Mouse (Mus musculus) mouse embryonic stem cell (cell line): ENCODE data around the gene Adam23.

Experiments used
- in situ Hi-C, 2 experiments: fragments of 300-500 bp; cut with MboI; formaldehyde crosslinking; loops; 1 replicate in 1 of 2; 3 replicates in 1 of 2; pipeline ENCODE4 v1.14.3; 2019 to 2020; ENCODE audit warnings: low sequenced_read_pairs in 2 of 2, low pct_unique_long_range_greater_than_20kb in 1 of 2, mixed read lengths in 1 of 2; ENCODE audit not compliant: unreplicated experiment in 1 of 2

Gene Adam23

DNA sequence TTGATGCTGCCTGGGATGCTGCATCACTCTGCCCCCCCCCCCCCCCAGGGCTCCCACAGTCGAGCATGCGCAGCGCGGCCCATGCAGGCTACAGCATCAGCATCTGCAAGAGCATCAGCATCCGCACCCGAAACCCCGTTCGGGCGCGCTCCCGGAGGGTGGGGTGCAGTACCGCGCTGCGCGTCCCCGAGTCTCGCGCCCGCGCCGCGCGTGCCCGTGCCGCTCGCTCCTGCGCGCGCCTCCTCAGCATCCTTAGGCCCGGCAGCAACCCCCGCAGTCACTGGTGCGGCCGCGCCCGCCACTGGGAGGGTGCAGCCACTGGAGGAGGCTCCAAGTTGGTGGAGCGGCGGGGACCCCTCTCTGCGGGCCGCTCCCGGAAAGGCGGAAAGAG is at the start of gene Adam23:
Gene Adam23, plus strand, starts transcription at position 236 of the 391 bp plus-strand sequence.
- in situ Hi-C loops, result no loop called here

DNA sequence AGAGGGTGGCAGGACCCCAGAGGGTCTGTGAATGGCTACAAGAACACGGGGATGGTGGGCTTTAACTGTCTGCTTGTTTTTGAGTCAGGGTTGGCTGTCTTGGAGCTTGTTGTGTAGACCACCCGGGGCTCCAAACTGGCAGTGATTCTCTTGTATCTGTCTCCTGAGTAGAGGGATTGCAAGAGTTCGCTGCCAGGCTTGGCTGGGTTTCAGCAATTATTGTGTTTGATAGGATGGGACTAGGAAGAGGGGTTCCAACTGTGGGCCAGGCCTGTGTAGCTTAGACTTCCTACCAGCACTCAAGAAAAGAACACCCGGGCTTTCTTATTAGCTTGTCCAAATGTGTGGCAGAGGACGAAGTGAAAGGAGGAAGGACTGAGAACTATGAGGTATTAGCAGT is 44.6 kb upstream of the Adam23 start:
- in situ Hi-C loops, result no loop called here

DNA sequence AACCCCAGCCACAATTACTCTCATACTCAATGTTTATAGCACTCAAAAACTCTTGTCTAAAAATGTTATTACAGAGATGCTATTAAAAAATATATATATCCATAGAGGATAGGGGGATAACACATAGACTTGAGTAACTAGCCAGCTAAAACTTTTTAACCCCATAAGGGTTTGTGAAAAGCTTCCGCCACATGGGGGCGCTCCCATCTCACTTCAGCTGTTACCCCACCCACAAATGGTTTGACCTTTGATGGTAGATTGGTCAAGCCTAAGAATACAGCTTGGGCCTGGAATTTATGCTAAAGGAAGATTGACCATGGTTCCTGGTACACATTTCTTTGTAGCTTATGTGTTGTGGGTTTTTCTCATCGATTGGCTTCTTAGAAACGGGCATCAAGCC is 42.1 kb upstream of the Adam23 start:
- in situ Hi-C loops, result no loop called here

DNA sequence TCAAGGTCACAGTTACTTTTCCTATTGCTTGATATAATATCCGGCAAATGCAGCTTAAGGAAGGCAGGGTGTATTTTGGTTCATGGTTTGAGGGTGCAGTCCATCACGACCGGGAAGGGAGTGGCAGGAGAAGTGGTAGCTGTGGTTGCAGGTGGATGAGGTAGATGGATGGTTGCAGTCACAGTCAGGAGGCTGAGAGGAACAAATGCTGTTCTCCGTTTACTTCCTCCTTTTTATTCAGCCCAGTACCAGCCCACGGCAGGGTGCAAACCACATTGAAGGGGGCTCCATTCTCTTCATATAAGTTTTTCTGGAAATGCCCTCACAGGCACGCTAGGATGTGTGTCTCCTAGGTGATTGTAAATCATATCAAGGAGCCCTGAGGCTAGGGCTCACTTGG is 37.3 kb upstream of the Adam23 start:
- in situ Hi-C loops, result no loop called here

DNA sequence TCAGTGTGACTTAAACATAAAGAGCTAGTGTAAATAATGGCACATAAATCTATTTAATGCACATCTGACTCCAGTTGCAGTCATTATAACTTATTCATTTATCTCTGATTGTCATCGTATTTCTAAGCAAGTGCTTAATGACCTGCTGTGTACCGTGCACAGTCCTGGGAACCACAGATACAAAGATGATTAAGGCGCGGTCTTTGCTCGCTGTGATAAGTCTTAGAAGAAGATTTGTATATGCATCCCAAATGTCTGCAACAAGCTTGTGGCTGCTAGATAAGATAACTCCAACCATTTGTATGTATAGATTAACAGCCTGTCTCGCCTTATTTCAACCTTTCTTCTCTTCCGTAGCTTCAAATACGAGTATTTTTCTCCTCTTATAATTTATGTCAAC is 27.2 kb upstream of the Adam23 start:
- in situ Hi-C loops, result no loop called here

DNA sequence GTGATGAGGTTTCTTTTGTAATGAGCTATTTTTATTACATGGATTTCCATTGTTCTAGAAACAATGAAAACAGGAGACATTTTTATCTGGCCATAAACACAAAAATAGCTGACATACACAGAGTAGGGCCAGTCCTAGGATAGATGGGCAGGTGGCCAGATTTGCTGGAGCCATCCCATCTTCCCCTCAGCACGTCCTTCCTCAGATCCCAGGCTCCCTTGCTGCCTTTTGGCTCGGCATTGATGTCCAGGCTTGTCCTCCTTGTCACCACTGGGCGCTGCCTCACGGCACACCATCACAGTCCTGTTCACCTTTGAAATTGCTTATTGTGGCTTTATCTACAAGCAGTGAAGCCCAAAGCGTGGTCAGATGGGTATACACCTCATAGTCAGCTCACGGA is 15.0 kb upstream of the Adam23 start:
- in situ Hi-C loops, result no loop called here

DNA sequence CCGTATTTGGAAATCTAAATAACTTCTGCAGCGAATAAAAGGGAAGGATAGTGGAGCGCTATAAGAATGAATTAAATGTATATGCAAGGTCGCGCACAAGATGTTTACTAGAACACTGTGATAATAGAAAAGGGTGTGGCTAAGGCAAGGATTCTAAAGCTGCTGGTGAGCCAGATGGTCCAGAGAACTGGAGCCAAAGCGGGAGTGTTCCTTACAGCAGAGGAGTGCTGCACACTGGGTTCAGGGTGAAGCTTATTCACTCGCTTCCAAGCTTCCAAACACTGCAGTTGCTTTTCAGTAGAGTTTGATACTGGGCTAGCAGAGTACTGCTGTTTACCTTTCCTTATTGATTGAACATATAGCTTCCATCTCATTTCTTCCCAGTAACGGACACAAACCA is 14.5 kb upstream of the Adam23 start:
- in situ Hi-C loops, result no loop called here

DNA sequence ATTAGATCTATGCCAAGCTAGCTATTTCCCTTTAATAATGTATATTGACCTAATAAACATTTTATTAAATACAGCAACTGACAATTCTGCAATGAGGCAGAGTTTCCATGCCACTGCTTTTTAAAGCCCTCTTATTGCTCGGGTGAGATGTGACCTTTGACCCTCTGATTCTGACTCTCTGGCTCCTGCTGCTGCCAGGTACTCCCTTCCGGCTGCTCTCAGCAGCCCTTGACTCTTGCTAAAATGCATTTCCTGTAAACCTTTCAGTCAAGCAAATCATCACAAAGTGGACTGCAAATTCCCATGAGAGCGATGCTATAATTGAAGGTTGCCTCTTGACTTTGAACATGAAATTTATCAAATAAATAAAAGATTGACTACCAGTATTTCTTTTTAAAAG is 13.8 kb upstream of the Adam23 start:
- in situ Hi-C loops, result no loop called here

DNA sequence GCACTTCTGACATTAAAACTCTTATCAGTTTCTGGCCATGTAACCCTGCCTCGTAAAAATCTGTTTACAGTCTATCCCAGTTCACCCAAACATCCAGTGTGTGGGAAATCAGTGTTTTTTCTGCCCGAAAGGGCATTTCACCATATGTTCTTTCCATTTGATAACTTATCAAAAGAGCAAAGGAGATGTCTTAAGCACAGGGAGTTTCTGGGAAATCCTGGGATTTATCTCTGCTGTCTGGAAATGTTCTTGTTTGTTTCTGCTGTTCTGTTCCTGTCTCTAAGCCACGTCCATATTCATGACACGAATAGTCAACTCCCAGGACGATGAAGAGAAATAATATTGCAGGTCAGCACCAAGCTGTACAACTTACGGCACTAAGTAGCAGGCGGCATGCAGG is 11.6 kb upstream of the Adam23 start:
- in situ Hi-C loops, result no loop called here

DNA sequence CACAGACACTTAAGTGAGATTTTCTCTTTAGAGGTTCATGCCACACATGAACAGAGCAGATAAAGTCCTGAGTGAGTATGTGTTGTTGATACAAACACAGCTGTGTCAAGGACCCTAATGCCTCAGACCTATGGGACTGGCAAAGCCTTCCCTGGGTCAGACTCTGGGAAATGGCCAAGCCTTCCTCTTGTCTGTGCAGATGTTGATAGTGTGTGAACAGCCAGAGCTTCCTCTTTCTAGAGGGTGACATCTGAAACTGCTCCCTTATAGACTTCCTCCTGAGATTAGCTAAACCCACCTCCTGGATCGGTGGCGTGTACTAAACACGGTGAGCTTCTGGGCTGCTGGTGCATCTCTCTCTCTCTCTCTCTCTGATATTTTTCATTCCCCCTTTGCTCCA is 8.2 kb upstream of the Adam23 start:
- in situ Hi-C loops, result no loop called here

DNA sequence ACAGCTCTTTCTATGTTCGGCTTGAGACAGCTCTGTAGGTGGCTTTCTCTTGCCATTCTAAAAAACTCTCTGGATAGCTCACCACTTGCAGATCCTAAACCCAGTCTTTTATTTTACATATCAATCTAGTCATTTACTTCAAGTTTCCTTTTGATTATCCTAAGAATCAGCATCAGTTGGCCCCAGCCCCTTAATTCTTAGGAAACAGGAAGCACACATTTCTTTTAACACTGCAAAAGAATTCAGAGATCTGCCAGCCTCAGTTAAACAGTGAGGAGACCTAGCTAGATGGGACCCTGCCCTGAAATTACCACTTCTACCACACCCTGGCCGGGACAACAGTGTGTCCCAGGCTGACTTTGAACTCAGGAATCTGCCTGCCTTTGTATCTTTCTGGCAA is 3.5 kb upstream of the Adam23 start:
- in situ Hi-C loops, result no loop called here

DNA sequence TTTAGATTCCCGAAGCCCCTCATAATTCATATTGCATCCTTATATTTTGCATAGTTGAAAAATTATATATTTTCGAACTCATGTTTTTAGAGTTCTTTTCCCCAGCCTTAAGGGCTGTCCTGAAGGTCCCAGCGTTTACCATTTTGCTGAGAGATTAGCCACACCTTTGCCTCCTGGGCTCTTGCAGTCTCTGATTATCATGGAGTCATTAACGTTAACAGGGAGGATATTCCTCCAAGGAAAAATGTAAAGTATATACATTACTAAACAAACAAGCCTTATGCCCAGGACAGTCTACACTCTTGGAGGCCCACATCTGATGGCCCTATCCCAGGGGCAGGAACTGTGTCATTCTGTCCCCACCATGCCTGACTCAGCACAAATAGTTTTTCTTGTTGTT is 3.1 kb upstream of the Adam23 start:
- in situ Hi-C loops, result no loop called here

DNA sequence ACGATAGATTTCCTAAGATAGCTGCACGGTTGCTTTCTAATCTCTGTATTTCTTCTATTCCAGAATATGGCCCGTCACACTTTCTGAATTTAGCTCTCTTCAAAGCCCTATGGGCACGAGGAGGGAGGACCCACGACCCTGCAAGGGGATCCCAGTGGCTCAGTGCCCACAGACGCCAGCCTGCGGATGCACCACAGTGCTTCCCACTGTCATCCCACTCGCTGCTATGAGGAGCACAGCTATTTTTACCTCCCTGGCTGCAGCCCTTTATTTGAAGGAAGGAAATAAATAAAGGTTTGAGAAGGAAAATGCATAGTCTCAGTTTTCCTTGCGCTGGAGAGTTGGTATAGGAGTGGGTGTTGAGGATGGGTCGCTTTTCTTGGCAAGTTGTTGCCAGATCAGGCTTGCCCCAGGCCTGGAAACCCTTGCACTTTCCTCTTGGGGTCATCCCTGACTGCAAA is 512 bp upstream of the Adam23 start:
- in situ Hi-C loops, result no loop called here

DNA sequence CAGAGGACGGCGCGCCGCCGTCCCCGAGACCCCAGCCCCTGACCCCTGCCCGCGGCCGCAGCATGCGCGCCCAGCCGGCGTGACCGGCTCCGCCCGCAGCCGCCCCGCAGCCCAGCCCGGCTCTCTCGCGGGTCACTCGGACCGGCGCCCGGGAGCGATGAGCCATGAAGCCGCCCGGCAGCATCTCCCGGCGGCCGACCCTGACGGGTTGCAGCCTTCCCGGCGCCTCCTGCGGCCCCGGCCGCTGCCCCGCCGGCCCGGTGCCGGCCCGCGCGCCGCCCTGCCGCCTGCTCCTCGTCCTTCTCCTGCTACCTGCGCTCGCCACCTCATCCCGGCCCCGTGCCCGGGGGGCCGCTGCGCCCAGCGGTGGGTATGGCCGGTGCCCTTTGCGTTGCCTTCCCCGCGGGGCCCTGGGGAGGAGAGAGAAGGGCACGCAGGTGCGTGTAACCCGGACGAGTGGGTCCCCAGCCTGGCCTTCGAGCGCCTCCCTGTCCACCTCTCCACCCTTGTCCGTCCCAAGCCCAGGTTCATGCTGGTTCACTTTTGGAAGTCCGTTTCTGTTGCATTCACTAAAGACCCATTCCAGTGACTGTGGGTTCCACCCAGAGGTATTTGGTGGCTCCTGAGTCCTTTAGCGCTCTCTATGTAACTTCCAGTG is 485 bp downstream of the Adam23 start:
- in situ Hi-C loops, result no loop called here

DNA sequence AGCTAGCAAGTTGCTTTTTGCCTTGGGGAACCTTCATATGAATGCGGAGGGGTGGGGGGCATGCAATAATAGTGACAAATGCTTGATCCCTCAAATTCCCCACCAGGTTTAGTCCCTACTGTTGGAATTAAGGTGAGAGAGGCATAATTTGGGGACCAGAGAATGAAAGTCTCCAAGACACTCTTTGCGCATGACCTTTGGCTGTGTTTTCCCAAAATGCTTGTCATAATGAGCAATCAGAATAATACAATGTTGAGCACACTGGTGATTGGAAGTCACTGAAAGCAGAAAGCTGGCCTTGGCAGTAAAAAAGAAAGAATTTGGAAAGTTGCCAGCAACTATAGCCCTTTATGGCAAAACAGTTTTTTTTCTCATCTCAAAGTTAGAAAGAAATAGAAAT is 1.0 kb downstream of the Adam23 start:
- in situ Hi-C loops, result no loop called here

DNA sequence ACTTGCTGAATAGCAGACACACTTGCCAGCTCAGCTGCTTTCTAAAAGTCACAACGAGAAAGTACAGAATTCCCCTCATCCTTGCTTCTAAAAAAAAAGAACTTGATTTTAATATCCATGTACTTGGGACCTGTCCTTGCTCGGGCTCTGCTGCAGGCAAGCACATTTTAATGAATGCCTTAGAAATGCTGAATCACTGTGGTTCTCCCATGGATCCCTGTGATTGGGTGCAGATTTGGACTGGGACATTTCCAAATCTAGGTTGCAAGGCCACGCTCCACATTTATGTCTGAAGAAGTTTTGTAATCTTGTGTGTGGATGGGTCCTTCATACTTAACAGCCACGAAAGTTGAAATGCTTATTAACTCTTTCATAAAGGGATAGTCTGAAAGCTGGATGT is 4.4 kb downstream of the Adam23 start:
- in situ Hi-C loops, result no loop called here

DNA sequence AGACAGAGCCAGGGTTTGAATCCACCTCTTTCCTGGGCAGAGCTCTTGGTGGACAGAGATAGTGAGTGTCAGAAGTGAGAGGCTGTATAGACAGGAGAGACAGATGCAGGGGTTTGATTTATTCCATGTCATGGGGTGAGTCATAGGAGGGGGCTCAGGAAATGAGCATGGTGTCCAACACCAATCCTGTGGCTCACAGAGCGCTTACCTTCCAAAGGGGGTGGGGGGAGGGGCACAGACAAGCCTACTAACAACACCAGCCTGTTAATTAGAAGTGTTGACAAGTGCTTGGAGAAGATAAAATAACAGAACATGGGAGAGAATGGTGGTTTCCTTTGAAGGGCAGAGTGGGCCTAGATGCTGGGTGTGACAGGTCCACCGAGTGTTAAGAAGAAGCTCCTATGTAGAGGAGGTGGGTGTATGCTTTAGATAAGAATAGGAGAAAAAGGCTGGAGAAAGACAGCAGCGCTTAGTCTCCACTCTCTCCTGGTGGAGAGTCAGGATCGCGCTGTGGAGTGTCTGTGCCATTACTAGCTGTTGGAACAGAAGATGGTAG is 7.7 kb downstream of the Adam23 start:
- in situ Hi-C loops, result no loop called here

DNA sequence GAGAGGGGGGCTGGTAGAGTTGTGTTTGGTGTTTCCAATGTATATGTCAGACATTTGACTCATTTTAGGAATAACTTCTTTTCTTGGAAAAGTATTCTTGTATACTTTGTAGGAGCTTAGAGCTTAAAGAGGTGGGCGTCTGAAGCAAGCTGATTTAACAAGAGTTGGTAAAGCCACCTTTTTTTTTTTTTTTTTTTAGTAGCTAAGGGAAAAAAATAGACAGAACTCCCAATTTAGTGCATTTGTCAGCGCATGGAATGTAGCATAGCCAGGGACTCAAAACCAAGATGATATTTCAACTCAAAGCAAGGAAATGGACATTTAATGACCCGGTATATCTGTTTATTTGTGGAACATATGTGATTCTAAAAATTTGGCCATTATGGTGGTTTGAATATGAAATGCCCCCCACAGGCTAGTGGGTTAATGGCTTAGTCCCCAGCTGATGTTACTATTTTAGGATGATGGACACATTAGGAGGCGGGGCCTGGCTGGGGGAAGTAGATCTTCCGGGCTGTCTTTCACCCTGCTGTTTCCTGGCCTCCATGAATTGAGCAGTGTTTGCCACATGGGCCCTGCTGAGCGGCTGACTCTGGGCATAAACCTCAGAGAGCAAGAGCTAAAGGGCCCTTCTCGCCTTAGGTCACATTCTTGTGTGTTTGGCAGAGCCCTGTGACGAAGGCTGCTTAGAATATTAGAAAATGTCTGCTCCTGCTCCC is 12.3 kb downstream of the Adam23 start:
- in situ Hi-C loops, result no loop called here

DNA sequence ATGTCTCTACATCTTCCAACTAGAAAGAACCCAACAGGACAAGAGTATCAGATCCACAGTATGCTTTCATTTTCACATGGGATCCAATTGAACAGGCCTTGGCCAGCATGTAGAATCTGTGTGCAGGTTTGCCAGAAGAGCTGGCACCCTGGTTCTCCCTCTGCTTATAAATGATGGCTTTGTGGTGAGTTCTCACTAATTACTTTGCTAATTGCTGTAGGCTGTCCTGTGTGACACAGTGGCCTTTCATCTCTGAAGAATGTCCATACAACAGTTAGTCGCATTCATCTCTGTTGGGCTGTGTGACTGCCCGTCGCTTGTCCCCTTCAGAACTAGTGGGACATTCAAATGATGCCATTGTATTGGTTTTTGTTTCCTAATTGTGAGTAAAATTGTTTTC is 13.5 kb downstream of the Adam23 start:
- in situ Hi-C loops, result no loop called here

DNA sequence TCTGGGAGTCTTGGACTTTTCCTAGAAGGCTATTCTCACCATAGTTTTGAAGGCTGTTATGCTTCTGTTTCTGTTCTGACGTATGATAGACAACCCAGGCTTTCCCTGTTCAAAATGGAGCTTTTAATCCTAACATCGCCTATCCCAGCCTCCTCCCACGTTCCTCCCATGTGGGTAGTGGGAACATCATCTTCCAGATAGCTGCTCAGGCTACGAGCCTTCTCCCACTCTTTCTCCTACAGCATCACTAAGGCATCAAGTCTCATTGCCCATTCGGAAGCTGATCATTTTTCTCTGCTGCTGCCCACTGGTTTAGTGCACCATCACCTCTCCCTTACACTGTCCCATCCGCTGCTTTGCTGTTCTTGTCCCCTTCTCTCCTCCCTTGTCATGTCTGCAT is 14.2 kb downstream of the Adam23 start:
- in situ Hi-C loops, result no loop called here
